Mouse (Mus musculus) bone marrow macrophage, adult 2 months (primary cell): ENCODE results near the gene Carmil1.

ENCODE experiments used
- CTCF ChIP-seq: IDR thresholded peaks from 2 replicates; pipeline ENCODE4 v1.5.1; 2012; ENCODE audit warnings: low read depth, mild to moderate bottlenecking, low read length, moderate library complexity
- POLR2A ChIP-seq: IDR thresholded peaks from 2 replicates; pipeline ENCODE4 v1.6.1; 2012; ENCODE audit warnings: mild to moderate bottlenecking, low read depth, low read length, borderline replicate concordance

DNA sequence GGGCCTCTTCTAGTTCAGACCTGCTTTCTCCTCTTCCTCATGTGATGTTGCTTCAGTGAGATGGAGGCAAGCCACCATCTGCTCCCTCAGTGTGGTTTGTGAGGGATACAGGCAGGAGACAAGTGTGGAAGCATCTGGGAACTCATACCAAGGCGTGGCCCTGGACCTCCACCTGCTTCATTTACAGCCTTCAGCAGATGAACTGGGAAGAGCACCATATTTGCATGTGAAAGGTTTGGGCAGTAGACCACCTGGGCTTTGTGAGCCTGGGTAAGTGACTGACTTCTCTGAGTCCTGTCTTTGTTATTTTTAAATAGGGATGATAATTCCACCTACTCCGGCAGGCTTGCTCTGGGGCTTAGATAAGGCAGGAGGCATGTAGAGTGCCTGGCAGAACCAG, 278.8 kb downstream of the Carmil1 start:
- no peak for TF ChIP-seq CTCF
- TF ChIP-seq POLR2A = no peak
